Mouse (Mus musculus): ENCODE results near the gene C1qtnf1. TPM values are rescaled to one million over a fixed set of nuclear protein-coding genes. Genes with fewer than 3 reads are reported as not detected.

The C1qtnf1 gene
- total and polyA plus RNA-seq, 2 experiments, result 6.6 to 9.2 TPM

GRCm38 (mm10) chr11:118431100-118431948 is 3.3 kb downstream of the C1qtnf1 start:
- H3K4me1 ChIP-seq (ENCODE audit: control insufficient read depth, insufficient read depth, low read length), result peaks cover 2% of the 10 kb centered on the region; the same call in 1 of the 2 replicates
- H3K4me3 ChIP-seq (ENCODE audit: insufficient read depth, low read depth, low read length), result peak overlapping the region; percentile 9; the same call in 1 of the 2 replicates
- peak overlapping the region; percentile 1; the same call in 1 of the 2 replicates for H3K9ac ChIP-seq (ENCODE audit: low read depth, low read length)
- 77% methylated on average over 16 of the region's 16 CpGs for WGBS
- DNase-seq (ENCODE audit: extremely low read depth, low read depth, low spot score), result no peak
- H3K36me3 ChIP-seq (ENCODE audit: control insufficient read depth, insufficient read depth, low read length), result no peaks in the 10 kb centered on the region
- H3K27ac ChIP-seq (replicated peaks; ENCODE audit: insufficient read depth, low read depth, low read length), result peak overlapping the region; percentile 57
- no peaks in the 10 kb centered on the region for H3K79me2 ChIP-seq (ENCODE audit: control insufficient read depth, insufficient read depth, low read length)
- no peak for TF ChIP-seq POLR2A (IDR thresholded peaks at IDR 0.05; ENCODE audit: extremely low read depth, insufficient read depth, low read length)
- TF ChIP-seq CTCF (IDR thresholded peaks at IDR 0.05; ENCODE audit: low read depth, low read length), result no peak
- no peaks in the 10 kb centered on the region for H3K27me3 ChIP-seq (ENCODE audit: control insufficient read depth, insufficient read depth, low read length)

GRCm38 (mm10) chr11:118433398-118433868 is 5.4 kb downstream of the C1qtnf1 start:
- Histone ChIP-seq H3K4me1 (ENCODE audit: control insufficient read depth, insufficient read depth, low read length) (peaks cover 8% of the 10 kb centered on the region), H3K4me3 (ENCODE audit: insufficient read depth, low read depth, low read length) (no peak overlapping the region)
- WGBS, result 58% methylated on average over 10 of the region's 10 CpGs

DNA sequence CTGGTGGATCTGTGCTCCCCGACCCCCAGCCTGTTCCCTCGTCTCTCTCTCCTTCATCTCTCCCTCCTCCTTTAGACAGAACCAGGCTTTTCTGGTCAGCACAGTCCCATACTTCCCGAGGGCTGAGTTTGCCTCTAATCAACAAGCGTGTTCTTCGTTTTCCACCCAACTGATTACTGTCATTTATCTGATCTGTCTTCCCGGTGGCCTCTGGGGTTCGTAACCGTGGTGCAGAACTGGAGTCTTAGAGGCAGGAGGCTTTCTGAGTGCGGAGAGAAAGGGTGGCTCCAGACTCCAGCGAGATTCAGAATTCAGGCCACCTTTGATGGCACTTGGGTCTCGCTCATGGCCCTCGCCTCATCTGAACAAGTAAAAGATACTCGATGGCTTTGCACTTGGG is 6.1 kb downstream of the C1qtnf1 start:
- WGBS, result 55% methylated on average over 13 of the region's 13 CpGs

More at GRCm38 (mm10) chr11:118433398-118433868, 5.4 kb downstream of the C1qtnf1 start:
- Histone ChIP-seq H3K36me3 (ENCODE audit: control insufficient read depth, insufficient read depth, low read length) (no peaks in the 10 kb centered on the region), H3K27ac (replicated peaks; ENCODE audit: insufficient read depth, low read depth, low read length) (no peak overlapping the region), H3K9ac (ENCODE audit: low read depth, low read length) (no peak overlapping the region), H3K79me2 (ENCODE audit: control insufficient read depth, insufficient read depth, low read length) (no peaks in the 10 kb centered on the region), H3K27me3 (ENCODE audit: control insufficient read depth, insufficient read depth, low read length) (no peaks in the 10 kb centered on the region)
- DNase-seq (ENCODE audit: extremely low read depth, low read depth, low spot score), result no peak
- no peak for TF ChIP-seq POLR2A (IDR thresholded peaks at IDR 0.05; ENCODE audit: extremely low read depth, insufficient read depth, low read length)
- TF ChIP-seq CTCF (IDR thresholded peaks at IDR 0.05; ENCODE audit: low read depth, low read length), result no peak

DNA sequence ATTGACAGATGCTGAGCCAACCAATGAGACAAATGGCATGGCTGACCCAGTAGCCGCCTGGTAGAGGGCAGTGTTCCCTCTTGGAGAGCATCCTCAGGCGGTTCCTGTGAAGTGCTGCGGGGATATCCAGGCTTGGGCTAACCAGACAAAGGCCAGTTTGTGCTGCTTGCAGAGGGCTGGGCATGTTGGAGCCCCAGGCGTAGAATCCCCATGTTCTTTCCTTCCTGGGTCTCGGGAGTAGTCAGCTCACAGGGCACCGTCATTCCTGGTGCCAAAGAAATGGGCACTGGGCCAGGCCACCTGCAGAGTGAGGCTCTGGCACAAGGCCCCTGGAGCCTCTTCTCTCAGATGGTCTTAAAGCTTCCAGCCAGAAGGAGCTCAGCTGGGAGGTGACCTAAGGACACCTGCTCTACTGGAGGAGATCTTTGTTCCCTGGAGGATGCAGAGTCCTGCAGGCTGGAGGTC is 8.5 kb downstream of the C1qtnf1 start:
- Histone ChIP-seq H3K4me3 (ENCODE audit: insufficient read depth, low read depth, low read length) (no peak overlapping the region), H3K4me1 (ENCODE audit: control insufficient read depth, insufficient read depth, low read length) (peaks cover 21% of the 10 kb centered on the region), H3K27ac (replicated peaks; ENCODE audit: insufficient read depth, low read depth, low read length) (no peak overlapping the region), H3K36me3 (ENCODE audit: control insufficient read depth, insufficient read depth, low read length) (no peaks in the 10 kb centered on the region), H3K9ac (ENCODE audit: low read depth, low read length) (no peak overlapping the region), H3K27me3 (ENCODE audit: control insufficient read depth, insufficient read depth, low read length) (no peaks in the 10 kb centered on the region), H3K79me2 (ENCODE audit: control insufficient read depth, insufficient read depth, low read length) (no peaks in the 10 kb centered on the region)
- 42% methylated on average over 6 of the region's 6 CpGs for WGBS
- no peak for DNase-seq (ENCODE audit: extremely low read depth, low read depth, low spot score)
- TF ChIP-seq CTCF (IDR thresholded peaks at IDR 0.05; ENCODE audit: low read depth, low read length), result peak; percentile 26; the same call in 1 of the 2 replicates
- TF ChIP-seq POLR2A (IDR thresholded peaks at IDR 0.05; ENCODE audit: extremely low read depth, insufficient read depth, low read length), result no peak

More for the DNA sequence above, 6.1 kb downstream of the C1qtnf1 start:
- Histone ChIP-seq H3K79me2 (ENCODE audit: control insufficient read depth, insufficient read depth, low read length) (no peaks in the 10 kb centered on the region), H3K27ac (replicated peaks; ENCODE audit: insufficient read depth, low read depth, low read length) (no peak overlapping the region), H3K9ac (ENCODE audit: low read depth, low read length) (no peak overlapping the region), H3K4me3 (ENCODE audit: insufficient read depth, low read depth, low read length) (no peak overlapping the region), H3K27me3 (ENCODE audit: control insufficient read depth, insufficient read depth, low read length) (no peaks in the 10 kb centered on the region), H3K36me3 (ENCODE audit: control insufficient read depth, insufficient read depth, low read length) (no peaks in the 10 kb centered on the region), H3K4me1 (ENCODE audit: control insufficient read depth, insufficient read depth, low read length) (peaks cover 13% of the 10 kb centered on the region)
- TF ChIP-seq POLR2A (IDR thresholded peaks at IDR 0.05; ENCODE audit: extremely low read depth, insufficient read depth, low read length) (no peak), CTCF (IDR thresholded peaks at IDR 0.05; ENCODE audit: low read depth, low read length) (no peak)
- DNase-seq (ENCODE audit: extremely low read depth, low read depth, low spot score), result no peak

DNA sequence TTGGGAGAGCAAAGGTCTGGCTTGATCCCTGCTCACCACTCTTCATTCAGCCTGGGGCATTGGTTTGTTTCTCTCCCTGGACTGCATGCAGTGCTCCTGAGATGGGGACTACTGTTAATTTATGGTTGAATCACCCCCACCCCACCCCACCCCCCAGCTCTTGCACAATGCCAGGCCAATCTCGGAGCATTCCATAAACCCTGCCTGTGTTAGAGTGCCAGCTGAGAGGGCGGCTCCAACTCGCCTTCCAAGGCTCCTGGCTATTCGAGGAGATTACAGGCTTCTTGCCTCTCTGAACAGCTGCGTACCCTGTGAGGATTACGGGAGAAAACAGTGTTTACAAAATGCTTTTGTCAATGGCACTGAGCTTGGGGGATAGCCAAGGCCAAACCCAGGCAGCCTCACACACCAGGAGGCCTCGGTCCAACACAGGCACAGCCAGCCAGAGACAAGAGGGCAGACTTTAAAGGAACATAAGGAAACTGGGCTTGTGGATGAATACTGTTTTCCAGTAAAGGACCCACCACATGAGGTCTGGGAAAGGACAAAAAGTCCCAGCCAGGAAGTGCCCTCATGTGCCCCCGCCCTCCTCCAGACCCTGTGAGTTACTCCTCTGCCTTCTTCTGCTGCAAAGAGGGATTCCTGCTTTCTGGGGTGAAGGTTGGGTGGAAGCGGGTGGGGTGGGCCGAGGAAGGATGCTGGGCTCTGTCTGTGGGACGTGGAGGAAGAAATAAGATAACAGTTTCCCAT is 10.8 kb downstream of the C1qtnf1 start:
- H3K4me3 ChIP-seq (ENCODE audit: insufficient read depth, low read depth, low read length), result no peak overlapping the region
- H3K36me3 ChIP-seq (ENCODE audit: control insufficient read depth, insufficient read depth, low read length), result no peaks in the 10 kb centered on the region
- DNase-seq (ENCODE audit: extremely low read depth, low read depth, low spot score), result peak; percentile 56
- peak overlapping the region; percentile 53 for H3K9ac ChIP-seq (ENCODE audit: low read depth, low read length)
- TF ChIP-seq POLR2A (IDR thresholded peaks at IDR 0.05; ENCODE audit: extremely low read depth, insufficient read depth, low read length), result no peak
- no peak for TF ChIP-seq CTCF (IDR thresholded peaks at IDR 0.05; ENCODE audit: low read depth, low read length)
- peaks cover 28% of the 10 kb centered on the region for H3K4me1 ChIP-seq (ENCODE audit: control insufficient read depth, insufficient read depth, low read length)
- WGBS, result 29% methylated on average over 11 of the region's 11 CpGs
- no peaks in the 10 kb centered on the region for H3K27me3 ChIP-seq (ENCODE audit: control insufficient read depth, insufficient read depth, low read length)
- H3K27ac ChIP-seq (replicated peaks; ENCODE audit: insufficient read depth, low read depth, low read length), result peak overlapping the region; percentile 70
- no peaks in the 10 kb centered on the region for H3K79me2 ChIP-seq (ENCODE audit: control insufficient read depth, insufficient read depth, low read length)

Data from liver, adult 2 months (tissue).